Mouse (Mus musculus): ENCODE results near the gene Ergic1. TPM values are rescaled to one million over a fixed set of nuclear protein-coding genes. Genes with fewer than 3 reads are reported as not detected.

Ergic1 gene
- polyA plus RNA-seq, 1 experiment from 2014 or later, result 91.2 TPM

- Histone ChIP-seq H3K9me3 (ENCODE audit: control insufficient read depth, low read length) (no peaks in the 10 kb centered on the region), H3K9ac (ENCODE audit: low read depth, low read length) (no peak overlapping the region), H3K4me3 (ENCODE audit: low read length) (no peak overlapping the region), H3K27me3 (replicated peaks; ENCODE audit: control insufficient read depth, insufficient read depth, low read length) (no peaks in the 10 kb centered on the region), H3K4me1 (ENCODE audit: control insufficient read depth, insufficient read depth, low read length) (peaks cover 28% of the 10 kb centered on the region), H3K36me3 (ENCODE audit: control insufficient read depth, insufficient read depth, low read length) (no peaks in the 10 kb centered on the region), H3K27ac (ENCODE audit: low read length) (no peak overlapping the region), H3K4me2 (ENCODE audit: low read depth, low read length) (no peak overlapping the region)
- WGBS, result 60% methylated on average over 17 of the region's 17 CpGs
- no peak for ATAC-seq
Observed at GRCm38 (mm10) chr17:26600913-26601447, 39.7 kb downstream of the Ergic1 start.

DNA sequence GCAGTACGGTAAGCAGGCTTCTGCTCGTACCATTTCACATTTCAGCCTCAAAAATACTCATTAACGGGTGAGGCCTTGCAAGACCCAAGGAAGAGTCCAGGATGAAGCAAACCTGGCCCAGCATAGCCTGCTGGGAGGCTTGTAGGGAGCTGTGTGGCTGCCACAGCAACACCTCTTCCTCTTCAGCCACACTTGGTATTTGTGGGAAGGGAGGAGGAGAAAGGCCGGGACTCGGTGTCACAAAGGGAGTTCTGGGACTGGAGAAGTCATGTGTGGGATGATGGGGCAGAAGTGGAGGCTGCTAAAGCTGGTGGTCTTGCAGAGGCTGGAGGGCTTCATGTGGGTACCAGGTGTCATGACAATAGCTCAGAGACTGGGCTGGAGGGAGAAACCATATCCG, 40.2 kb downstream of the Ergic1 start:
- ATAC-seq, result no peak
- Histone ChIP-seq H3K27ac (ENCODE audit: low read length) (no peak overlapping the region), H3K9me3 (ENCODE audit: control insufficient read depth, low read length) (no peaks in the 10 kb centered on the region), H3K36me3 (ENCODE audit: control insufficient read depth, insufficient read depth, low read length) (no peaks in the 10 kb centered on the region), H3K4me1 (ENCODE audit: control insufficient read depth, insufficient read depth, low read length) (peaks cover 23% of the 10 kb centered on the region), H3K4me2 (ENCODE audit: low read depth, low read length) (no peak overlapping the region), H3K9ac (ENCODE audit: low read depth, low read length) (no peak overlapping the region), H3K4me3 (ENCODE audit: low read length) (no peak overlapping the region), H3K27me3 (replicated peaks; ENCODE audit: control insufficient read depth, insufficient read depth, low read length) (no peaks in the 10 kb centered on the region)
- 72% methylated on average over 6 of the region's 6 CpGs for WGBS

GRCm38 (mm10) chr17:26601926-26602325, 40.6 kb downstream of the Ergic1 start:
- H3K27ac ChIP-seq (ENCODE audit: low read length), result 0 out of 2 replicates have a peak overlapping the region, but pooled peaks have one; percentile 56
- H3K36me3 ChIP-seq (ENCODE audit: control insufficient read depth, insufficient read depth, low read length), result no peaks in the 10 kb centered on the region
- ATAC-seq, result 0 out of 2 replicates have a peak, but pooled peaks have one; percentile 8
- WGBS, result 54% methylated on average over 6 of the region's 6 CpGs
- no peak overlapping the region for H3K4me2 ChIP-seq (ENCODE audit: low read depth, low read length)
- H3K9ac ChIP-seq (ENCODE audit: low read depth, low read length), result no peak overlapping the region
- H3K9me3 ChIP-seq (ENCODE audit: control insufficient read depth, low read length), result no peaks in the 10 kb centered on the region
- peaks cover 20% of the 10 kb centered on the region for H3K4me1 ChIP-seq (ENCODE audit: control insufficient read depth, insufficient read depth, low read length)
- H3K4me3 ChIP-seq (ENCODE audit: low read length), result no peak overlapping the region
- no peaks in the 10 kb centered on the region for H3K27me3 ChIP-seq (replicated peaks; ENCODE audit: control insufficient read depth, insufficient read depth, low read length)

DNA sequence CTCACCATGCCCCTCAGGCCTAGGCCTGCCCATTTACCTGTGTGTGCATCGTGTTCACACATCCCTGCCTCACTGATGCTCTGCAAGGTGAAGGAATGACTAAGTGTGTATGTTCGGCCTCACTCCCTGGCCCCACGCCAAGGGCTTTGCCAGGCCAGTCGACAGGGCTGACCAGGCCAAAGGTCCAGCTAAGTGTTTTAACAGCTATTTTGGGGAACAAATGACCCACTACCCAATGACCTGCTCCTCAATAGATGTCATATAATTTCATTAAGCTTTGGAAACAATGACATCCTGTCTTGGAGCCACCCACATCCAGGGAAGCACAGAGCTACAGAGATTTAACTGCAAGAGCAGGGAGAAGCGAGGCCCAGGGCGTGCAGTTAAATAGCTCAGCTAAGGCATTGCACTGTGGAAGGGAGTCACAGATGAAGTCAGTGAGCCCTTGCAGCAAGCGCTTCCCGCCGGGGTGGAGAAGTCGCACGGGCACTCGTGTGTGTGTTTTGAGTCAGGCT, 41.1 kb downstream of the Ergic1 start:
- no peak overlapping the region for H3K4me2 ChIP-seq (ENCODE audit: low read depth, low read length)
- 0 out of 2 replicates have a peak, but pooled peaks have one; percentile 26 for ATAC-seq
- H3K4me1 ChIP-seq (ENCODE audit: control insufficient read depth, insufficient read depth, low read length), result peaks cover 20% of the 10 kb centered on the region
- 60% methylated on average over 12 of the region's 12 CpGs for WGBS
- H3K9ac ChIP-seq (ENCODE audit: low read depth, low read length), result no peak overlapping the region
- H3K27ac ChIP-seq (ENCODE audit: low read length), result peak overlapping the region; percentile 56
- no peaks in the 10 kb centered on the region for H3K27me3 ChIP-seq (replicated peaks; ENCODE audit: control insufficient read depth, insufficient read depth, low read length)
- no peaks in the 10 kb centered on the region for H3K36me3 ChIP-seq (ENCODE audit: control insufficient read depth, insufficient read depth, low read length)
- no peak overlapping the region for H3K4me3 ChIP-seq (ENCODE audit: low read length)
- no peaks in the 10 kb centered on the region for H3K9me3 ChIP-seq (ENCODE audit: control insufficient read depth, low read length)

GRCm38 (mm10) chr17:26603311-26603710, 42.0 kb downstream of the Ergic1 start:
- Histone ChIP-seq H3K36me3 (ENCODE audit: control insufficient read depth, insufficient read depth, low read length) (no peaks in the 10 kb centered on the region), H3K27ac (ENCODE audit: low read length) (no peak overlapping the region), H3K4me2 (ENCODE audit: low read depth, low read length) (no peak overlapping the region), H3K9me3 (ENCODE audit: control insufficient read depth, low read length) (no peaks in the 10 kb centered on the region), H3K27me3 (replicated peaks; ENCODE audit: control insufficient read depth, insufficient read depth, low read length) (no peaks in the 10 kb centered on the region), H3K9ac (ENCODE audit: low read depth, low read length) (no peak overlapping the region), H3K4me1 (ENCODE audit: control insufficient read depth, insufficient read depth, low read length) (peaks cover 20% of the 10 kb centered on the region), H3K4me3 (ENCODE audit: low read length) (no peak overlapping the region)
- ATAC-seq, result no peak
- 89% methylated on average over 8 of the region's 8 CpGs for WGBS

GRCm38 (mm10) chr17:26605636-26606035, 44.3 kb downstream of the Ergic1 start:
- 84% methylated on average over 4 of the region's 4 CpGs for WGBS
- Histone ChIP-seq H3K9ac (ENCODE audit: low read depth, low read length) (no peak overlapping the region), H3K4me3 (ENCODE audit: low read length) (no peak overlapping the region), H3K36me3 (ENCODE audit: control insufficient read depth, insufficient read depth, low read length) (no peaks in the 10 kb centered on the region), H3K4me1 (ENCODE audit: control insufficient read depth, insufficient read depth, low read length) (peaks cover 20% of the 10 kb centered on the region), H3K27me3 (replicated peaks; ENCODE audit: control insufficient read depth, insufficient read depth, low read length) (no peaks in the 10 kb centered on the region), H3K4me2 (ENCODE audit: low read depth, low read length) (no peak overlapping the region), H3K27ac (ENCODE audit: low read length) (no peak overlapping the region), H3K9me3 (ENCODE audit: control insufficient read depth, low read length) (no peaks in the 10 kb centered on the region)
- no peak for ATAC-seq

DNA sequence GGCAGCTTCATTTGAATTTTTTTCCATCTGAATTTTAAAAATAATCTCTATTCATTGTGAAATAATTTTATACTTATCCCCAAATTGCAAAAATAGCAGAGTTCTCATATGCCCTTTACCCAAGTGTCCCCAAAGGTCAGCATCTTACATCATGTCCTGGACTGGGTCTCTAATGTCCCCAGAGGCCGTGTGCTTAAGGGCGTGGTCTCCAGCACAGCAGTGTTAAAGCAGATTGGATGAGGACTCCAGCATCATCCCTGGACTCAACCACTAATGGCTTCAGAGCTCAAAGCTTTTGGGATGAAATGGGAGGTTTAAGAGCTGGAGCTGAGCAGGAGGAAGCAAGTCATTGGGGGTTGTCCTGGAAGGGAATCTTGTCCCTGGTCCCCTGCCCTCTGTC, 45.2 kb downstream of the Ergic1 start:
- Histone ChIP-seq H3K36me3 (ENCODE audit: control insufficient read depth, insufficient read depth, low read length) (no peaks in the 10 kb centered on the region), H3K27ac (ENCODE audit: low read length) (no peak overlapping the region), H3K27me3 (replicated peaks; ENCODE audit: control insufficient read depth, insufficient read depth, low read length) (no peaks in the 10 kb centered on the region), H3K9ac (ENCODE audit: low read depth, low read length) (no peak overlapping the region), H3K4me1 (ENCODE audit: control insufficient read depth, insufficient read depth, low read length) (peaks cover 13% of the 10 kb centered on the region), H3K9me3 (ENCODE audit: control insufficient read depth, low read length) (no peaks in the 10 kb centered on the region), H3K4me2 (ENCODE audit: low read depth, low read length) (no peak overlapping the region), H3K4me3 (ENCODE audit: low read length) (no peak overlapping the region)
- 81% methylated on average over 2 of the region's 2 CpGs for WGBS
- ATAC-seq, result no peak

DNA sequence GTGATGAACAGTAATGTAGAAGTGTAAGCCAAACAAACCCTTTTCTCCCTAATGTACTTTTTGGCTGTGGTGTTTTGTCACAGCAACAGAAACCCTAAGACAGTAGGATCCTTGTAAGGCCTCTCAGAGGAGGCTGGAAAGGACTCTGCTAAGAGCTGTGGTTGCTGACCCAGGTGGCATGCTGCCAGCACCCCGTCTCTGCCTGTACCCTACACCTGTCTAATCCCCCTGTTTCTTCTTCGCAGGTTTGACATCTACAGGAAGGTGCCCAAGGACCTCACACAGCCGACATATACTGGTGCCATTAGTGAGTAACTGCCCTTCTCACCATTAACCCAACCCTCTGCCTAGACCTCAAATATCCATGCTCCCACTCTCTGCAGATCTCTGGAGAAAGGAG, 47.1 kb downstream of the Ergic1 start:
- Histone ChIP-seq H3K27ac (ENCODE audit: low read length) (no peak overlapping the region), H3K36me3 (ENCODE audit: control insufficient read depth, insufficient read depth, low read length) (no peaks in the 10 kb centered on the region), H3K4me3 (ENCODE audit: low read length) (no peak overlapping the region), H3K4me1 (ENCODE audit: control insufficient read depth, insufficient read depth, low read length) (no peaks in the 10 kb centered on the region), H3K9ac (ENCODE audit: low read depth, low read length) (no peak overlapping the region), H3K4me2 (ENCODE audit: low read depth, low read length) (no peak overlapping the region), H3K27me3 (replicated peaks; ENCODE audit: control insufficient read depth, insufficient read depth, low read length) (no peaks in the 10 kb centered on the region), H3K9me3 (ENCODE audit: control insufficient read depth, low read length) (no peaks in the 10 kb centered on the region)
- WGBS, result 97% methylated on average over 3 of the region's 3 CpGs
- no peak for ATAC-seq

DNA sequence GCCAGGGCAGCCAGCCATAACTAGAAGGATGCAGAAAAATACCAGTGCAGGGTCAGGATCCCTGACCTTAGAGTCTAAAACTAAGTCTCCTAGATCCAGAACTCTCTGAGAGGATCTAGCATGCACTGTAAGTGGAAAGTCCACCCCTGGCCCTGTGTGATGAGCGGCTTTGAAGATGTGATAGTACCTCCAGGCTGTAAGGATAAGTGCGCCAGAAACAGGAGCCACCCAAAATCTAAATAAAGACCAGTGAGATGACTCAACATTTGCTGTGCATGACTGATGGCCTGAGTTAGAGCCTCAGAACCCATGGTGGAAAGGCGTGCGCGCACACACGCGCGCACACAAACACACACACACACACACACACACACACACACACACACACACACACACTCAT, 47.6 kb downstream of the Ergic1 start:
- WGBS, result 91% methylated on average over 8 of the region's 8 CpGs
- no peak for ATAC-seq

GRCm38 (mm10) chr17:26609820-26610219, 48.5 kb downstream of the Ergic1 start:
- Histone ChIP-seq H3K36me3 (ENCODE audit: control insufficient read depth, insufficient read depth, low read length) (no peaks in the 10 kb centered on the region), H3K27me3 (replicated peaks; ENCODE audit: control insufficient read depth, insufficient read depth, low read length) (no peaks in the 10 kb centered on the region), H3K4me3 (ENCODE audit: low read length) (no peak overlapping the region), H3K27ac (ENCODE audit: low read length) (no peak overlapping the region), H3K9ac (ENCODE audit: low read depth, low read length) (no peak overlapping the region), H3K4me1 (ENCODE audit: control insufficient read depth, insufficient read depth, low read length) (no peaks in the 10 kb centered on the region), H3K4me2 (ENCODE audit: low read depth, low read length) (no peak overlapping the region), H3K9me3 (ENCODE audit: control insufficient read depth, low read length) (no peaks in the 10 kb centered on the region)
- WGBS, result 85% methylated on average over 8 of the region's 8 CpGs
- ATAC-seq, result no peak

More for the DNA sequence above, 47.6 kb downstream of the Ergic1 start:
- H3K36me3 ChIP-seq (ENCODE audit: control insufficient read depth, insufficient read depth, low read length), result no peaks in the 10 kb centered on the region
- H3K4me2 ChIP-seq (ENCODE audit: low read depth, low read length), result no peak overlapping the region
- H3K27ac ChIP-seq (ENCODE audit: low read length), result no peak overlapping the region
- no peak overlapping the region for H3K9ac ChIP-seq (ENCODE audit: low read depth, low read length)
- no peaks in the 10 kb centered on the region for H3K9me3 ChIP-seq (ENCODE audit: control insufficient read depth, low read length)
- no peaks in the 10 kb centered on the region for H3K4me1 ChIP-seq (ENCODE audit: control insufficient read depth, insufficient read depth, low read length)
- no peaks in the 10 kb centered on the region for H3K27me3 ChIP-seq (replicated peaks; ENCODE audit: control insufficient read depth, insufficient read depth, low read length)
- H3K4me3 ChIP-seq (ENCODE audit: low read length), result no peak overlapping the region

All from intestine, embryonic 16.5 days (tissue).